Mouse (Mus musculus) thymus, adult 2 months (tissue): Measurements from ENCODE around the gene Zfp992. TPM values are rescaled to one million over a fixed set of nuclear protein-coding genes. Genes with fewer than 3 reads are reported as not detected.
"Not testable (repeated sequence)": the region's sequence is repeated elsewhere in the genome, so short reads cannot be mapped to it uniquely, and the experiment has no call there.

Source experiments
- DNase-seq: peaks from one replicate; pipeline ENCODE4 v3.0.0; 2021
- H3K27ac ChIP-seq: fragments of 200-500 bp; 2 replicates; pipeline ENCODE4 v1.5.1; 2012; ENCODE audit warnings: low read length, control low read depth; ENCODE audit not compliant: control insufficient read depth, insufficient read depth
- H3K27me3 ChIP-seq: fragments of 200-500 bp; 2 replicates; pipeline ENCODE4 v1.6.1; 2012; ENCODE audit warnings: mild to moderate bottlenecking, low read length, moderate library complexity, mixed read lengths; ENCODE audit not compliant: control insufficient read depth, insufficient read depth
- H3K36me3 ChIP-seq: fragments of 200-500 bp; 2 replicates; pipeline ENCODE4 v1.6.1; 2012; ENCODE audit warnings: mild to moderate bottlenecking, low read length, moderate library complexity; ENCODE audit not compliant: control insufficient read depth, insufficient read depth
- H3K4me1 ChIP-seq: fragments of 200-500 bp; replicated peaks from 2 replicates; pipeline ENCODE4 v1.6.1; 2012; ENCODE audit warnings: low read length; ENCODE audit not compliant: control insufficient read depth, insufficient read depth
- H3K4me3 ChIP-seq: fragments of 200-500 bp; 2 replicates; pipeline ENCODE4 v1.5.1; 2012; ENCODE audit warnings: mild to moderate bottlenecking, low read length, control low read depth, moderate library complexity; ENCODE audit not compliant: control insufficient read depth, insufficient read depth
- WGBS: fragments of 180-500 bp; shearing (Covaris S2); methylation state at CpG from one replicate; pipeline ENCODE4 v1.1.7; 2018; 5-methylcytosine and 5-hydroxymethylcytosine counted together
- polyA plus RNA-seq: library from polyadenylated mRNA; depleted of rRNA; stranded (reverse); fragments of >200 nt; gene quantifications from 2 replicates; pipeline ENCODE4 v1.2.3, GENCODE M21; 2012; rRNA removed

The Zfp992 gene
- 0.66 and 0.81 TPM in 2 replicates for polyA plus RNA-seq

DNA sequence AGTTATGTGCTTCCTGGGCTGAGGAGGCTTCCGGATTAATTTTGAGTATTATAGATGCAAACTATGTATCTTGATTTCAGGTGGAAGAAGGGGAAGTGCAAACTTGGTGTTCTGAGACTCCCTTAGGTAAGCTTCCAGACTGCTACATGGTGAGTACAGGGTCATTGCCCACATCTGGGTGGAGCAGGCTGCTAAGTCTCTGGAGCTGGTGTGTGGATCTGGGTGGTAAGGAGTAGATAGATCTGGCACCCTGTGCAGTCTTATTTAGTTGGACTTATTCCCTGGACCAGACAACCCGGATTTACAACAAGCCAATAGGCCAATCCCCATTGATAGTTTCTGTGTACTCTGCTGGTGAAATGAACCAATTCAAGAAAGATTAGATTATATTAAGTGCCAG lies at the start of gene Zfp992:
TSS of gene Zfp992 (plus strand) at position 74 of the 400 bp plus-strand sequence.
- not testable (repeated sequence) for H3K27me3 ChIP-seq, H3K27ac ChIP-seq, DNase-seq, H3K36me3 ChIP-seq, H3K4me1 ChIP-seq, H3K4me3 ChIP-seq
- WGBS, result 94% methylated on average over 2 of the region's 2 CpGs

DNA sequence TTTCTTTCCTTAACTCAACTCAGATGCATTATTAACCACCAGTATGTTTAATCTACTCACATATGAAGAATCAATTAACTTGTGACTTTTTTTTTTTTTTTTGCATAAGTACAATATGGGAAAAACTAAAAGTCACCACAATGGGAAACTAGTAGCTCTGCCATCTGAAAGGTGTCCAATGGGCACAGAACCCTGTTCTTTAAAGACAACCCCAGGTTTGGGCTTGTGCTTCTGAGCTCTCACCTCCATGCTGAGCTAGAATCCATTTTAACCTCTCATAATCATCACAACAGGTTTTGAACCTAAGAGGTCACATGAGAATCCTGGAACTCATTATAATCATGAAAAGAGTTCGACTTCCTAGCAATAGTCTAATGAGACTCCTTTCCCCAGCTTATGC lies 19.4 kb upstream of the Zfp992 start:
- H3K4me1 ChIP-seq, H3K36me3 ChIP-seq, DNase-seq, H3K27me3 ChIP-seq, H3K4me3 ChIP-seq, H3K27ac ChIP-seq: not testable (repeated sequence)
- WGBS, result 1% methylated on average over 1 of the region's 1 CpGs

DNA sequence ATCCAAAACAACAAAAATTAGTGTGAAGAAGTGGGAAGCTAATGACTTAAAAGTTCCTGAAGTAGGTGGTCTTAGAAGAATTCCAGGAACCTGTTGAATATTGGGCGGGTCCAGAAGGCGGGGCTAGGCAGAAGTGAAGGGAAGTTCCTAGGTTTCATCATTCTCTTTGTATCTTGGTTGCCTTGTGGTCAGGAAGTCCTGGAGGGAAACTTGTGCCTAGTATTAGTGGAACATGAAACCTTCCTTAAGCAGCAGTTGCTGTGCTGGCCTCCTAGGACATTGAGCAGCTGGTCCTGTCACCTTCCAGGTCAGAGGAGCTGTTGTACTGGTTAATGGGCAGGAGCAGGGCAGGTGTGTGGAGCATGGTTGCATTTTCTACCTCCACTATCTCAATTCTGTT lies 17.9 kb upstream of the Zfp992 start:
- not testable (repeated sequence) for H3K27ac ChIP-seq, H3K36me3 ChIP-seq, H3K4me1 ChIP-seq, DNase-seq, H3K27me3 ChIP-seq, H3K4me3 ChIP-seq
- 79% methylated on average over 2 of the region's 2 CpGs for WGBS

DNA sequence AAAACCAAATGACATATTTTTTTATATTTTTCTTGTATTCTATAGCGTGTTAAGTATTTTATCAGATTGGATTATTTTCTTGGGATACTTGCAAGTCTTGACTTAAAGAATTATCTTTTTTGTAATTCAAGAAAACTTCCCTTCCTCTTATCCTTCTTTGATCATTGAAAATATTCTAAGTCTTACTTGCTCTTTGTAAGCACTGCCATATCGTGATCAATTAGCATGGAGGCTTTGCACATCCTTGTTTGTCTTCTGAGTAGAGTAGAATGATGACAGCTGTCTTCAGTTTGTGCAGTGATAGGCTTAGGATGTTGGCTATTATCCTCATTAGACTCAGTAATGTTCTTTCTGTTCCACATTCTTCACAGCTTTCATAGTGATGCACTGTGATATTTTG lies 13.3 kb upstream of the Zfp992 start:
- WGBS, result 93% methylated on average over 2 of the region's 2 CpGs
- not testable (repeated sequence) for H3K4me3 ChIP-seq, H3K27me3 ChIP-seq, H3K27ac ChIP-seq, DNase-seq, H3K4me1 ChIP-seq, H3K36me3 ChIP-seq

DNA sequence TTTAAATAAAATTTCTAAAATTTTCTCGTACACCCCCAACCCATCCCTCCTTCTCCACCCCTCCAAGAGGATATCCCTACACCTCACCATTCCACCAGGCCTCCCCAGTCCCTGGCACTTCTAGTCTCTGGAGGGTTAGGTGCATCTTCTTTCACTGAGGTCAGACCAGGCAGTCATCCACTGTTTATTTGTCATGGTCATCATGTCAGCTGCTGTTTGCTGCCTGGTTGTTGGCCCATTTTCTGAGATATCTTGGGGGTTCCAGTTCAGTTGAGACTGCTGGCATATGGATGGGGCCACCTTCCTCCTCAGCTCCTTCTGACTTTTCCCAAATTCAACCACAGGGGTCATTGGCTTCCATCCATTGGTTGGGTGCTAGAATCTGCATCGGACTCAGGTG lies 11.6 kb upstream of the Zfp992 start:
- not testable (repeated sequence) for H3K4me3 ChIP-seq, H3K27me3 ChIP-seq, DNase-seq, H3K27ac ChIP-seq, H3K4me1 ChIP-seq, H3K36me3 ChIP-seq
- 94% methylated on average over 1 of the region's 2 CpGs for WGBS

DNA sequence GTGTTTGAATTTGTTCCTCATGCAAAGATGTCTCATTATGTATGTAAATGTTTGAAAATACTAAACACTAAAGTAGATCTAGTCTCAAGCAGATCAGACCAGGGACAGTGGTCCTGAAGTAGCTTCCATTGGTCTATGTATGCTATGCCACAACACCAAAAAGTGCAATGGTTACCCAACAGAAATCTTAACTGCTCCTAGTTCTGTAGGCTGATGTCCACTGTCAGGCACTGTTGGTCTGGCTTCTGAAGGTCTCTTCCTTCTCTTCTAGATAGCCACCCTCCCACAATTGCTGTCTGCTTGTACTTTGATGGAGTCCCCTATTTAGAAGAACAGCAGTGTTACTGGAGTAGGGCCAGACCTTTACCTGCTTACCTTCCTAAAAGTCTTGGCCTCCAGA lies 4.5 kb upstream of the Zfp992 start:
- not testable (repeated sequence) for H3K27me3 ChIP-seq, H3K4me3 ChIP-seq, H3K4me1 ChIP-seq, DNase-seq, H3K27ac ChIP-seq, H3K36me3 ChIP-seq

DNA sequence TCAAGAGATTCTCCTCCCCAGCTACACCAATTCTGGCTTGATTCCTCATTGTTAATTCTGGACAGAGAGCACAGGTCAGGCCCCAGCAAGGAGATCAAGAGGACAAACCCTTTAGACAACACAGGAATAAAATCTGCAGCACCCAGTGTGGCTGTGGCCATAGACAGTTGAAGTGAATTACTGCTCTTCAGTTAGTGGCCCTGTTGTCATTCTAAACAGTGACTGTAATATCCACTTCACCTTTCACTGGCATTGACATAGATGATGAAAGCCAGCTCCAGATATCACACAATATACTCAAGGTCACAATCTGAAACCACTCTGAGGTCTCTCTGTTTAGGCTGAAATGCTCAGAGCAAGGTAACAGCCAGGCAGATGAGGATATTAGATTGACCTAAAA lies 3.7 kb upstream of the Zfp992 start:
- H3K27me3 ChIP-seq, H3K4me3 ChIP-seq, H3K27ac ChIP-seq, H3K36me3 ChIP-seq, DNase-seq, H3K4me1 ChIP-seq: not testable (repeated sequence)

DNA sequence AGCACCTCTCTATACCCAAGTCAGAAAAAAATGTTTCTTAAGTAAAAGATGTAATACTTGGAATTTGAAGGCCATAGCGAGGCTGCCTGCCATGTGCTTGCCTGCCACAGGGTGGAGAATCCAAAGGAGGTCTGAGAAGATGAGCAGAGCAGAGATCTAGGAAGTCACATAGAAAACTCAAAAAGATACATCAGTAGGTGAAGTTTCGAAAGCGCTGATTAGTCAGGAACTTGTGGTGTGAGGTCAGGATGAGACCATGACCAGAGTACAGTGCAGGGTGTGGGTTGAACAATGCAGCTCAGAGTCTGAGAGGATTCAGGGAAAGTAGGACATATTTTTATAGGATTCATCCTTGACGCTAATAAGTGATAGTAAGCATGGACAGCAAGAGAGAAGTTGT lies 2.7 kb upstream of the Zfp992 start:
- H3K4me3 ChIP-seq, H3K36me3 ChIP-seq, H3K27me3 ChIP-seq, H3K4me1 ChIP-seq, H3K27ac ChIP-seq, DNase-seq: not testable (repeated sequence)
- 80% methylated on average over 4 of the region's 4 CpGs for WGBS

DNA sequence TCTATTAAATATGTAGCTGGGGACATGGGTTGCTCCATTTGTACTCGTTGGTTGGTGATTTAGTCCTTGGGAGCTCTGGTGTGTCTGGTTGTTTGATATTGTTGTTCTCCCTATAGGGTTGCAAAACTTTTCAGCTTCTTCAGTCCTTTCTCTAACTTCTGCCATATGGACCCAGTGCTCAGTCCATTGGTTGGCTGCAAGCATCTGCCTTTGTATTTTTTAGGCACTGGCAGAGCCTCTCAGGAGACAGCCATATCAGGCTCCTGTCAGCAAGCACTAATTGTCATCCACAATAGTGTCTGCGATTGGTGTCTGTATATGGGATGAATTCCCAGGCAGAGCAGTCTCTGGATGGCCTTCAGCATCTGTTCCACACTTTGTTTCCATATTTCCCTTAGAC lies 1.8 kb upstream of the Zfp992 start:
- not testable (repeated sequence) for DNase-seq, H3K27me3 ChIP-seq, H3K27ac ChIP-seq, H3K36me3 ChIP-seq, H3K4me1 ChIP-seq, H3K4me3 ChIP-seq
- 97% methylated on average over 2 of the region's 2 CpGs for WGBS

DNA sequence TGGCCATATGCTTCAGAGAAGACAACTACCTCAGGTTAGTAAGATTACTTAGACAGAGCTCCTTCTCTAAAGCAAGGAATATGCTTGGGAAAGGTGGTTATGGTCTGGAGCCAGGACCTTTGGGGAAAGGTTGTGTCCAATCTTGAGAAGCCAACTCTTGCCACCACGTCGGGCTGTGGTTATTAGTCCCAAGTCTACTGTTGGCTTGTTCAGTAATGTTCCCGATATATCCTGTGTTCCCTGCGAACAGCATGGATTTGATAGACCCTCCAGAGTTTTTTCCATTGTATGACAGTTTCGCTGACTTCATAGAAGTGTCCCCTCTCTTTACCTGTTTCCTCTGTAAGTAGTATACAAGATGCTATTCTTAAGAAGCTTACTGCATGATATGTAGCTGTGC lies 888 bp downstream of the Zfp992 start:
- not testable (repeated sequence) for H3K27me3 ChIP-seq, H3K36me3 ChIP-seq, H3K4me3 ChIP-seq, H3K4me1 ChIP-seq, H3K27ac ChIP-seq, DNase-seq
- WGBS, result 88% methylated on average over 5 of the region's 5 CpGs

DNA sequence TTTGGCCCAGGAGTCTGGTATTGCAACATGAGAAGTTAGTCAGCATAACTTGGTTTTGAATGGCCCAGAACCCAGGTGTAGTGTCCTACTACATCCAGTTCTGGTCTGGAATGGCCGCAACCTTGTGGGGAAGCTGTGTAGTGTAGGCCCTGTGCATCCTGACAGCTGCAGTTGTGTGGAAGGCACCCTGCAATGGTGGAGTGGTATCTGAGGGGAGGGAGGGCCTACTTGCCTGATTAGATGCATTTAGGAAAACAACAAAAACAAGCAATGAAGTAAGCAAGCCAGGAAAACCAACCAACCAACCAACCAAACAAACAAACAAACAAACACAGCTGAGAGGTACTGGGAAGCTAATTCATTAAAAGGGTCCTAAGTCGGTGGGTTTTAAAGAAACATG lies 3.8 kb downstream of the Zfp992 start:
- DNase-seq, H3K27ac ChIP-seq, H3K4me1 ChIP-seq, H3K36me3 ChIP-seq, H3K4me3 ChIP-seq, H3K27me3 ChIP-seq: not testable (repeated sequence)
- WGBS, result 85% methylated on average over 2 of the region's 2 CpGs

DNA sequence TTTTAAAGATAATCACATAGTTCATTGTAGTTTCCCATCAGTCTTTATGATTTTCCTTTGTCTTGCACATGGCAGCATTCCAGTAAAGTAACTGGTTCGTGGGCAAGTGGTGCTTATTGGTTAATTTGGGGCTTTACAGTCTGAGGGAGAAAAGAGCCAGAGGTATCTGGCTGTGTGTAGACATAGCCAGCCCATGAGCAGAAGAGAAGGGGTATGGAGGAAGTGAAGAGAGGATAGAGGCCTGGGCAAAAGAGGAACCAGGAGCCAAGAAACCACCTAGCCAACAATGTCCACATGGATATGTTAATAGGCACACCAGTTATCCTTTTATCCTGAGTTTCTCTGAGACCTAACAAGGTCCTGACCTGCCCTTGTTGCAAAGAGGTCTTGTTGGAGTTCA lies 5.3 kb downstream of the Zfp992 start:
- not testable (repeated sequence) for H3K4me1 ChIP-seq, DNase-seq, H3K27me3 ChIP-seq, H3K4me3 ChIP-seq, H3K27ac ChIP-seq, H3K36me3 ChIP-seq
- WGBS, result 58% methylated on average over 1 of the region's 1 CpGs
